Mouse (Mus musculus): ENCODE measurements around the gene Tmprss11e. TPM values are rescaled to one million over a fixed set of nuclear protein-coding genes. Genes with fewer than 3 reads are reported as not detected.

The Tmprss11e gene
- total RNA-seq, 4 experiments from 2014 or later, result not detected

Other genes starting within 250 kb of the Tmprss11e start
- not detected for gene Tmprss11g, start 227.2 kb downstream of the Tmprss11e start, total RNA-seq (2022)
- not detected for gene Tmprss11f, start 113.4 kb downstream of the Tmprss11e start, total RNA-seq (2022)
- not detected for gene Tmprss11b, start 69.5 kb downstream of the Tmprss11e start, total RNA-seq (2022)
- gene Ythdc1, start 58.4 kb upstream of the Tmprss11e start, total RNA-seq (2022), result 10 to 100 TPM; 28.2 to 34.9 (median 31.4) TPM
- gene Ugt2b34, start 161.1 kb upstream of the Tmprss11e start, total RNA-seq (2022), result not detected
- not detected for gene Ugt2b1, start 180.7 kb upstream of the Tmprss11e start, total RNA-seq (2022)